Mouse (Mus musculus): ENCODE measurements around the gene Amn1. TPM values are rescaled to one million over a fixed set of nuclear protein-coding genes. Genes with fewer than 3 reads are reported as not detected.
A peak's percentile ranks its signal among the peaks of the same experiment; 100 is the strongest.
"Not testable (repeated sequence)": the region's sequence is repeated elsewhere in the genome, so short reads cannot be mapped to it uniquely, and the experiment has no call there.

The Amn1 gene
- polyA plus RNA-seq, 1 experiment from 2014 or later = 61.7 TPM

GRCm38 (mm10) chr6:149131111-149131510, 57.4 kb downstream of the Amn1 start:
- H3K27me3 ChIP-seq (ENCODE audit: control insufficient read depth, insufficient read depth, low read length) = no peaks in the 10 kb centered on the region
- no peak for DNase-seq (ENCODE audit: low spot score)
- no peak overlapping the region for H3K4me2 ChIP-seq (ENCODE audit: low read depth)
- H3K9me3 ChIP-seq (ENCODE audit: control insufficient read depth, low read length) = no peaks in the 10 kb centered on the region
- H3K4me1 ChIP-seq (ENCODE audit: control insufficient read depth, insufficient read depth, low read length) = peaks cover 6% of the 10 kb centered on the region
- no peaks in the 10 kb centered on the region for H3K36me3 ChIP-seq (ENCODE audit: control insufficient read depth, insufficient read depth, low read length)
- H3K27ac ChIP-seq (ENCODE audit: low read depth, low read length) = no peak overlapping the region
- H3K9ac ChIP-seq (ENCODE audit: low read length) = no peak overlapping the region
- ATAC-seq (ENCODE audit: insufficient read depth, low FRiP score, low TSS enrichment) = no peak
- H3K4me3 ChIP-seq (ENCODE audit: low read depth, low read length) = no peak overlapping the region
- WGBS = 16% methylated on average over 3 of the region's 3 CpGs

GRCm38 (mm10) chr6:149129870-149130269, 58.6 kb downstream of the Amn1 start, which contains the start of gene Gm10203:
TSS of gene Gm10203 (plus strand) at chr6:149130170.
- H3K36me3 ChIP-seq (ENCODE audit: control insufficient read depth, insufficient read depth, low read length); H3K4me2 ChIP-seq (ENCODE audit: low read depth); DNase-seq (ENCODE audit: low spot score); ATAC-seq (ENCODE audit: insufficient read depth, low FRiP score, low TSS enrichment); H3K4me1 ChIP-seq (ENCODE audit: control insufficient read depth, insufficient read depth, low read length); H3K27ac ChIP-seq (ENCODE audit: low read depth, low read length); H3K4me3 ChIP-seq (ENCODE audit: low read depth, low read length); H3K9ac ChIP-seq (ENCODE audit: low read length); H3K27me3 ChIP-seq (ENCODE audit: control insufficient read depth, insufficient read depth, low read length); H3K9me3 ChIP-seq (ENCODE audit: control insufficient read depth, low read length): not testable (repeated sequence)
- 82% methylated on average over 8 of the region's 8 CpGs for WGBS

- H3K9me3 ChIP-seq (ENCODE audit: control insufficient read depth, low read length) = no peaks in the 10 kb centered on the region
- no peak overlapping the region for H3K4me3 ChIP-seq (ENCODE audit: low read depth, low read length)
- no peak overlapping the region for H3K27ac ChIP-seq (ENCODE audit: low read depth, low read length)
- H3K9ac ChIP-seq (ENCODE audit: low read length) = no peak overlapping the region
- H3K4me1 ChIP-seq (ENCODE audit: control insufficient read depth, insufficient read depth, low read length) = no peaks in the 10 kb centered on the region
- H3K4me2 ChIP-seq (ENCODE audit: low read depth) = no peak overlapping the region
- DNase-seq (ENCODE audit: low spot score) = peak; percentile 46
- WGBS = 73% methylated on average over 4 of the region's 4 CpGs
- H3K36me3 ChIP-seq (ENCODE audit: control insufficient read depth, insufficient read depth, low read length) = no peaks in the 10 kb centered on the region
- ATAC-seq (ENCODE audit: insufficient read depth, low FRiP score, low TSS enrichment) = no peak
- no peaks in the 10 kb centered on the region for H3K27me3 ChIP-seq (ENCODE audit: control insufficient read depth, insufficient read depth, low read length)
Measured at GRCm38 (mm10) chr6:149126675-149127074, 61.8 kb downstream of the Amn1 start.

GRCm38 (mm10) chr6:149123042-149123441, 65.5 kb downstream of the Amn1 start:
- whole genome bisulfite sequencing = 82% methylated on average over 3 of the region's 3 CpGs
- H3K4me2 ChIP-seq (ENCODE audit: low read depth) = no peak overlapping the region
- no peak overlapping the region for H3K4me3 ChIP-seq (ENCODE audit: low read depth, low read length)
- no peak overlapping the region for H3K9ac ChIP-seq (ENCODE audit: low read length)
- H3K9me3 ChIP-seq (ENCODE audit: control insufficient read depth, low read length) = no peaks in the 10 kb centered on the region
- DNase-seq (ENCODE audit: low spot score) (no peak), ATAC-seq (ENCODE audit: insufficient read depth, low FRiP score, low TSS enrichment) (no peak)
- H3K4me1 ChIP-seq (ENCODE audit: control insufficient read depth, insufficient read depth, low read length) = no peaks in the 10 kb centered on the region
- no peaks in the 10 kb centered on the region for H3K27me3 ChIP-seq (ENCODE audit: control insufficient read depth, insufficient read depth, low read length)
- H3K27ac ChIP-seq (ENCODE audit: low read depth, low read length) = no peak overlapping the region
- H3K36me3 ChIP-seq (ENCODE audit: control insufficient read depth, insufficient read depth, low read length) = no peaks in the 10 kb centered on the region

- H3K9ac ChIP-seq (ENCODE audit: low read length) = no peak overlapping the region
- no peak overlapping the region for H3K4me2 ChIP-seq (ENCODE audit: low read depth)
- WGBS = 44% methylated on average over 2 of the region's 2 CpGs
- H3K4me1 ChIP-seq (ENCODE audit: control insufficient read depth, insufficient read depth, low read length) = no peaks in the 10 kb centered on the region
- H3K9me3 ChIP-seq (ENCODE audit: control insufficient read depth, low read length) = no peaks in the 10 kb centered on the region
- no peak overlapping the region for H3K27ac ChIP-seq (ENCODE audit: low read depth, low read length)
- DNase-seq (ENCODE audit: low spot score) = peak; percentile 26
- H3K4me3 ChIP-seq (ENCODE audit: low read depth, low read length) = no peak overlapping the region
- ATAC-seq (ENCODE audit: insufficient read depth, low FRiP score, low TSS enrichment) = no peak; the same call in 1 of the 2 replicates
- no peaks in the 10 kb centered on the region for H3K27me3 ChIP-seq (ENCODE audit: control insufficient read depth, insufficient read depth, low read length)
- H3K36me3 ChIP-seq (ENCODE audit: control insufficient read depth, insufficient read depth, low read length) = no peaks in the 10 kb centered on the region
Measured at GRCm38 (mm10) chr6:149119853-149120252, 68.7 kb downstream of the Amn1 start.

GRCm38 (mm10) chr6:149118935-149119334, 69.6 kb downstream of the Amn1 start:
- DNase-seq (ENCODE audit: low spot score) (no peak), ATAC-seq (ENCODE audit: insufficient read depth, low FRiP score, low TSS enrichment) (no peak)
- Histone ChIP-seq H3K4me2 (ENCODE audit: low read depth) (no peak overlapping the region), H3K36me3 (ENCODE audit: control insufficient read depth, insufficient read depth, low read length) (no peaks in the 10 kb centered on the region), H3K4me1 (ENCODE audit: control insufficient read depth, insufficient read depth, low read length) (no peaks in the 10 kb centered on the region), H3K4me3 (ENCODE audit: low read depth, low read length) (no peak overlapping the region), H3K9ac (ENCODE audit: low read length) (no peak overlapping the region), H3K9me3 (ENCODE audit: control insufficient read depth, low read length) (no peaks in the 10 kb centered on the region), H3K27ac (ENCODE audit: low read depth, low read length) (no peak overlapping the region), H3K27me3 (ENCODE audit: control insufficient read depth, insufficient read depth, low read length) (no peaks in the 10 kb centered on the region)
- 56% methylated on average over 2 of the region's 2 CpGs for WGBS

- Histone ChIP-seq H3K36me3 (ENCODE audit: control insufficient read depth, insufficient read depth, low read length) (no peaks in the 10 kb centered on the region), H3K4me3 (ENCODE audit: low read depth, low read length) (no peak overlapping the region), H3K9ac (ENCODE audit: low read length) (no peak overlapping the region), H3K27me3 (ENCODE audit: control insufficient read depth, insufficient read depth, low read length) (no peaks in the 10 kb centered on the region), H3K4me1 (ENCODE audit: control insufficient read depth, insufficient read depth, low read length) (no peaks in the 10 kb centered on the region), H3K9me3 (ENCODE audit: control insufficient read depth, low read length) (no peaks in the 10 kb centered on the region), H3K27ac (ENCODE audit: low read depth, low read length) (no peak overlapping the region), H3K4me2 (ENCODE audit: low read depth) (no peak overlapping the region)
- DNase-seq (ENCODE audit: low spot score) (no peak), ATAC-seq (ENCODE audit: insufficient read depth, low FRiP score, low TSS enrichment) (no peak)
Measured at GRCm38 (mm10) chr6:149116992-149117391, 71.5 kb downstream of the Amn1 start.

- no peaks in the 10 kb centered on the region for H3K27me3 ChIP-seq (ENCODE audit: control insufficient read depth, insufficient read depth, low read length)
Measured at GRCm38 (mm10) chr6:149108909-149109308, 79.6 kb downstream of the Amn1 start.

GRCm38 (mm10) chr6:149107615-149108014, 80.9 kb downstream of the Amn1 start:
- no peak overlapping the region for H3K4me3 ChIP-seq (ENCODE audit: low read depth, low read length)
- H3K4me2 ChIP-seq (ENCODE audit: low read depth) = no peak overlapping the region
- no peaks in the 10 kb centered on the region for H3K36me3 ChIP-seq (ENCODE audit: control insufficient read depth, insufficient read depth, low read length)
- no peak overlapping the region for H3K9ac ChIP-seq (ENCODE audit: low read length)
- ATAC-seq (ENCODE audit: insufficient read depth, low FRiP score, low TSS enrichment) = no peak
- H3K4me1 ChIP-seq (ENCODE audit: control insufficient read depth, insufficient read depth, low read length) = no peaks in the 10 kb centered on the region
- no peak overlapping the region for H3K27ac ChIP-seq (ENCODE audit: low read depth, low read length)
- WGBS = 77% methylated on average over 3 of the region's 3 CpGs
- H3K27me3 ChIP-seq (ENCODE audit: control insufficient read depth, insufficient read depth, low read length) = no peaks in the 10 kb centered on the region
- DNase-seq (ENCODE audit: low spot score) = no peak
- no peaks in the 10 kb centered on the region for H3K9me3 ChIP-seq (ENCODE audit: control insufficient read depth, low read length)

More at GRCm38 (mm10) chr6:149108909-149109308, 79.6 kb downstream of the Amn1 start:
- H3K4me2 ChIP-seq (ENCODE audit: low read depth) = no peak overlapping the region
- ATAC-seq (ENCODE audit: insufficient read depth, low FRiP score, low TSS enrichment) (no peak), DNase-seq (ENCODE audit: low spot score) (no peak)
- 71% methylated on average over 2 of the region's 2 CpGs for WGBS
- H3K27ac ChIP-seq (ENCODE audit: low read depth, low read length) = no peak overlapping the region
- no peak overlapping the region for H3K4me3 ChIP-seq (ENCODE audit: low read depth, low read length)
- no peaks in the 10 kb centered on the region for H3K36me3 ChIP-seq (ENCODE audit: control insufficient read depth, insufficient read depth, low read length)
- H3K9me3 ChIP-seq (ENCODE audit: control insufficient read depth, low read length) = no peaks in the 10 kb centered on the region
- H3K9ac ChIP-seq (ENCODE audit: low read length) = no peak overlapping the region
- no peaks in the 10 kb centered on the region for H3K4me1 ChIP-seq (ENCODE audit: control insufficient read depth, insufficient read depth, low read length)

All from neural tube, embryonic 11.5 days (tissue).